Mouse (Mus musculus) embryo, embryonic 11.5 days (tissue): Measurements from ENCODE around the gene Sftpa1.
A peak's percentile ranks its signal among the peaks of the same experiment; 100 is the strongest.

ENCODE experiments used
- DNase-seq: peaks from one replicate; pipeline ENCODE4 v3.0.0-alpha.2; 2012; ENCODE audit warnings: low read depth, low spot score

Sftpa1 gene

GRCm38 (mm10) chr14:41131540-41131939 lies at the start of gene Sftpa1:
Gene Sftpa1 (plus strand): TSS chr14:41131782.
- no peak for DNase-seq

GRCm38 (mm10) chr14:41082408-41082807 lies 49.2 kb upstream of the Sftpa1 start:
- DNase-seq: no peak

GRCm38 (mm10) chr14:41087509-41087908 lies 44.1 kb upstream of the Sftpa1 start:
- DNase-seq: no peak

GRCm38 (mm10) chr14:41090777-41091176 lies 40.8 kb upstream of the Sftpa1 start:
- DNase-seq: no peak

- DNase-seq: no peak
Observed at GRCm38 (mm10) chr14:41094114-41094513, 37.5 kb upstream of the Sftpa1 start.

- DNase-seq: no peak
Observed at GRCm38 (mm10) chr14:41096296-41096860, 35.2 kb upstream of the Sftpa1 start.

GRCm38 (mm10) chr14:41098726-41099125 lies 32.9 kb upstream of the Sftpa1 start:
- no peak for DNase-seq

GRCm38 (mm10) chr14:41100712-41101111 lies 30.9 kb upstream of the Sftpa1 start:
- no peak for DNase-seq

GRCm38 (mm10) chr14:41101242-41101641 lies 30.3 kb upstream of the Sftpa1 start:
- no peak for DNase-seq

- DNase-seq: no peak
Observed at GRCm38 (mm10) chr14:41102269-41102668, 29.3 kb upstream of the Sftpa1 start.

- DNase-seq: no peak
Observed at GRCm38 (mm10) chr14:41104853-41105444, 26.6 kb upstream of the Sftpa1 start, which contains the start of gene Mat1a. Gene Mat1a (plus strand): TSS chr14:41105035.

GRCm38 (mm10) chr14:41111031-41111668 lies 20.4 kb upstream of the Sftpa1 start:
- no peak for DNase-seq

- DNase-seq: no peak
Observed at GRCm38 (mm10) chr14:41112944-41113343, 18.6 kb upstream of the Sftpa1 start.

- DNase-seq: no peak
Observed at GRCm38 (mm10) chr14:41116271-41116670, 15.3 kb upstream of the Sftpa1 start.

- DNase-seq: no peak
Observed at GRCm38 (mm10) chr14:41124683-41125082, 6.9 kb upstream of the Sftpa1 start.

GRCm38 (mm10) chr14:41127997-41128396 lies 3.6 kb upstream of the Sftpa1 start:
- peak; percentile 4 for DNase-seq

- DNase-seq: no peak
Observed at GRCm38 (mm10) chr14:41137006-41137405, 5.4 kb downstream of the Sftpa1 start.

- no peak for DNase-seq
Observed at GRCm38 (mm10) chr14:41140686-41141085, 9.1 kb downstream of the Sftpa1 start.

- no peak for DNase-seq
Observed at GRCm38 (mm10) chr14:41146035-41146434, 14.5 kb downstream of the Sftpa1 start.

- DNase-seq: no peak
Observed at GRCm38 (mm10) chr14:41146922-41147321, 15.3 kb downstream of the Sftpa1 start.

GRCm38 (mm10) chr14:41147356-41147755 lies 15.8 kb downstream of the Sftpa1 start:
- DNase-seq: no peak

- DNase-seq: no peak
Observed at GRCm38 (mm10) chr14:41151220-41151898, 19.8 kb downstream of the Sftpa1 start, which contains the start of gene Mbl1. Gene Mbl1 (plus strand): TSS chr14:41151458.
